Mouse (Mus musculus): ENCODE results near the gene Rassf3. TPM values are rescaled to one million over a fixed set of nuclear protein-coding genes. Genes with fewer than 3 reads are reported as not detected.

Gene Rassf3
- polyA plus RNA-seq, 1 experiment from 2014 or later, result 4.6 TPM

- Histone ChIP-seq H3K27ac (no peak overlapping the region), H3K9ac (replicated peaks) (no peak overlapping the region), H3K36me3 (no peaks in the 10 kb centered on the region), H3K4me1 (replicated peaks) (peaks cover 11% of the 10 kb centered on the region), H3K4me2 (replicated peaks) (no peak overlapping the region), H3K27me3 (peaks cover 17% of the 10 kb centered on the region), H3K4me3 (replicated peaks) (no peak overlapping the region), H3K9me3 (no peaks in the 10 kb centered on the region)
- no peak for ATAC-seq
- WGBS, result 92% methylated on average over 3 of the region's 3 CpGs
Observed at GRCm38 (mm10) chr10:121469625-121470024, 6.5 kb downstream of the Rassf3 start.

- H3K27ac ChIP-seq, result no peak overlapping the region
- WGBS, result 61% methylated on average over 5 of the region's 5 CpGs
- H3K9ac ChIP-seq (replicated peaks), result no peak overlapping the region
- no peaks in the 10 kb centered on the region for H3K9me3 ChIP-seq
- peaks cover 7% of the 10 kb centered on the region for H3K4me1 ChIP-seq (replicated peaks)
- no peak overlapping the region for H3K4me3 ChIP-seq (replicated peaks)
- no peak for ATAC-seq
- H3K36me3 ChIP-seq, result no peaks in the 10 kb centered on the region
- H3K4me2 ChIP-seq (replicated peaks), result no peak overlapping the region
- peaks cover 11% of the 10 kb centered on the region for H3K27me3 ChIP-seq
Observed at GRCm38 (mm10) chr10:121468985-121469384, 7.2 kb downstream of the Rassf3 start.

DNA sequence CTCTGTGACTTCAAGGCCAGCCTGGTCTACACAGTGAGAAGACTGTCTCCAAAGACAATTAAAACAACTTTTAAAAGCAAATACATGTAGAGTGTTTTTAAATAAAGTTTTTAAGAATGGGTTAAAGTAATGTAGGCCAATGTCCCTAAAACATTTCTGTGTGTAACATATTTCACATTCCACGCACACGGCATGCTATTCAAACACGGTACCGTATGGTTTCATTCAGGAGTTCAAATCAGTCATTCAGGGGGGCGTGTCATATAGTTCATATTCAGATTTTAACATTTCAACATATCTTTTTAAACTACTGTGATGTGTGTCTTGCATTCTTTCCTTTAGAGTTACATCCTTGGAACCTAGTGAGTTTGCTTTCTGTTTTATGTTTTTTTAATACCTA is 7.9 kb downstream of the Rassf3 start:
- Histone ChIP-seq H3K27ac (no peak overlapping the region), H3K9me3 (no peaks in the 10 kb centered on the region), H3K4me1 (replicated peaks) (peaks cover 4% of the 10 kb centered on the region), H3K36me3 (no peaks in the 10 kb centered on the region), H3K27me3 (peaks cover 4% of the 10 kb centered on the region; the same call in 1 of the 2 replicates), H3K9ac (replicated peaks) (no peak overlapping the region), H3K4me2 (replicated peaks) (no peak overlapping the region), H3K4me3 (replicated peaks) (no peak overlapping the region)
- ATAC-seq, result no peak
- WGBS, result 91% methylated on average over 5 of the region's 5 CpGs

DNA sequence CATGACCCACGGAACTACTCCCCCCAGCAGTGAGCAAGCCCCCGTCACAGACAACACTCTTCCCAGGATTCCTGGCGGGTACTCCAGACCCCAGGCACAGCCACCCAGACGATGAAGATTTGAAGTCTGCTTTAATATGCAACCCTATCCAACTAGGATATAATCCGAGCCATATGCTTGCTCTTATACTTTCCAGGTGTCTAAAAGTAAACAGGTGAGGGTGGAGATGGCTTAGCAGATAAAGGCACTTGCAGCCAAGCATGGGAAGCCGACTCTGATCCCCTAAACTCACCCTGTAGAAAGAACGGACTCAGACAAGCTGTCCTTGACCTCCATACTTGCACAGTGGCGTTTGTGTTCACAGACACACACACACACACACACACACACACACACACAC is 8.4 kb downstream of the Rassf3 start:
- 69% methylated on average over 8 of the region's 8 CpGs for WGBS
- ATAC-seq, result no peak
- Histone ChIP-seq H3K27me3 (peaks cover 4% of the 10 kb centered on the region; the same call in 1 of the 2 replicates), H3K36me3 (no peaks in the 10 kb centered on the region), H3K4me3 (replicated peaks) (no peak overlapping the region), H3K9me3 (no peaks in the 10 kb centered on the region), H3K9ac (replicated peaks) (no peak overlapping the region), H3K27ac (no peak overlapping the region), H3K4me2 (replicated peaks) (no peak overlapping the region), H3K4me1 (replicated peaks) (peaks cover 4% of the 10 kb centered on the region)

- no peaks in the 10 kb centered on the region for H3K9me3 ChIP-seq
- peaks cover 10% of the 10 kb centered on the region for H3K4me1 ChIP-seq (replicated peaks)
- no peak overlapping the region for H3K4me3 ChIP-seq (replicated peaks)
- WGBS, result 75% methylated on average over 13 of the region's 13 CpGs
- H3K4me2 ChIP-seq (replicated peaks), result no peak overlapping the region
- no peak overlapping the region for H3K9ac ChIP-seq (replicated peaks)
- no peak for ATAC-seq
- no peaks in the 10 kb centered on the region for H3K36me3 ChIP-seq
- H3K27me3 ChIP-seq, result 0 out of 2 replicates have a peak, but pooled peaks cover 4% of the 10 kb centered on the region
- no peak overlapping the region for H3K27ac ChIP-seq
Observed at GRCm38 (mm10) chr10:121467016-121467415, 9.1 kb downstream of the Rassf3 start.

DNA sequence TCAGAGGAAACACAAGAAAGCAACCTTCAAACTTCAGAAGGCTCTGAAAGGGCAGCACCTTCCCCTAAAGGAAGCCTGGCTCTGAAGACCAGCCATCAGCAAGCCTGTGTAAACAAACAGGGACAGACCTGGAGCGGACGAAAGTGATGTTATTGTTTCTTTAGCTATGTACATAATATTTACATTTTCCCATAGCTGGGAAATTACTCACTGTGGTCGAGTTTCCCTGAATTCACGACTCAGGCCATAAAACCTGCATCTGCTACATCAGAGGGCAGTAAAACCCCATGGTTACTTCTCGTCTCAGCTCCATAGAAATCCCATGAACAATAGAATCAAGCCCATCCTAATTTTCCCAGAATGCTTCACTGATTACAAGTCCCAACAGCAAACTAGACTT is 11.1 kb downstream of the Rassf3 start:
- Histone ChIP-seq H3K4me3 (replicated peaks) (no peak overlapping the region), H3K4me1 (replicated peaks) (peaks cover 15% of the 10 kb centered on the region), H3K36me3 (no peaks in the 10 kb centered on the region), H3K4me2 (replicated peaks) (no peak overlapping the region), H3K9me3 (no peaks in the 10 kb centered on the region), H3K27ac (no peak overlapping the region), H3K27me3 (0 out of 2 replicates have a peak, but pooled peaks cover 4% of the 10 kb centered on the region), H3K9ac (replicated peaks) (no peak overlapping the region)
- no peak for ATAC-seq
- 54% methylated on average over 5 of the region's 5 CpGs for WGBS

DNA sequence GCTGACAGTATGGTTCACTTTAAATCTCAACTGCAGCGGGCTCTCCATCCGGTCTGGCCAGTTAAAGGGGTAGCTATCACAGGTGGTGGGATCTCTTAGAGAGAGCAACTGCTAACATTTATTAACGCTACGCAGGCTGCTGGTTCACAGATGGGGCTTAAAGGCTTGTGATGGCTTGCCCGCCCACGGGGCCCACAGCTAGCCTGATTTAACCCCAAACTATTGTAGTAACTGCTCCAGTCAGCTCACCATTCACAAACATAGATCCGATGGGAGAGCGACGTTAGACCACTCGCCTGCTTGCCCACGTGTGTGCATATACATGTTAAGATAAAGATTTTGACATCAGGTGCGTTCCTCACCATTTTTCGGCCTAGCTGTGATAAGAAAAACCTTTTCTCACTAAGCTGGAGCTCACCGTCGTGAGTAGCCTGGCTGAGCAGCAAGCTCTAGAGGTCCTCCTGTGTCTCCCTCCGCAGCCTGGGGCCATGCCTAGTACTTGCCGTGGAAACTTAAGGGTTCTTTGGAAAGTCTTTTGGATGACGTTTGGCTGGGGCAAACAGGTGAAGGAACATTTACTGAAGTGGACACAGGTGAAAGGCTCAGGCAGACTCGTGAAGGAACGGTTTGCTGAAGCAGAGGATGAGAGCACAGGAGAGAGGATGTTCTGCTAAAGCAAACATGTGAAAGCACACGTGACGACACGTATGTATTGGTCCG is 13.8 kb downstream of the Rassf3 start:
- WGBS, result 46% methylated on average over 24 of the region's 24 CpGs
- peak overlapping the region; percentile 58 for H3K27ac ChIP-seq
- H3K36me3 ChIP-seq, result no peaks in the 10 kb centered on the region
- H3K4me2 ChIP-seq (replicated peaks), result peak overlapping the region; percentile 52
- no peak overlapping the region; the same call in 1 of the 2 replicates for H3K4me3 ChIP-seq (replicated peaks)
- H3K4me1 ChIP-seq (replicated peaks), result peaks cover 25% of the 10 kb centered on the region
- 0 out of 2 replicates have a peak, but pooled peaks cover 4% of the 10 kb centered on the region for H3K27me3 ChIP-seq
- ATAC-seq, result peak; percentile 41; the same call in 1 of the 2 replicates
- H3K9me3 ChIP-seq, result no peaks in the 10 kb centered on the region
- H3K9ac ChIP-seq (replicated peaks), result peak overlapping the region; percentile 39; the same call in 1 of the 2 replicates

- H3K9me3 ChIP-seq, result no peaks in the 10 kb centered on the region
- peak overlapping the region; percentile 28 for H3K4me3 ChIP-seq (replicated peaks)
- no peaks in the 10 kb centered on the region for H3K36me3 ChIP-seq
- 0 out of 2 replicates have a peak, but pooled peaks cover 4% of the 10 kb centered on the region for H3K27me3 ChIP-seq
- peaks cover 25% of the 10 kb centered on the region for H3K4me1 ChIP-seq (replicated peaks)
- H3K9ac ChIP-seq (replicated peaks), result peak overlapping the region; percentile 39; the same call in 1 of the 2 replicates
- H3K4me2 ChIP-seq (replicated peaks), result peak overlapping the region; percentile 52
- ATAC-seq, result peak; percentile 68
- H3K27ac ChIP-seq, result peak overlapping the region; percentile 58
- WGBS, result 3% methylated on average over 22 of the region's 22 CpGs
Observed at GRCm38 (mm10) chr10:121461404-121462161, 14.6 kb downstream of the Rassf3 start.

GRCm38 (mm10) chr10:121459124-121459853 is 16.9 kb downstream of the Rassf3 start:
- H3K27ac ChIP-seq, result no peak overlapping the region
- no peaks in the 10 kb centered on the region for H3K36me3 ChIP-seq
- no peak overlapping the region for H3K4me2 ChIP-seq (replicated peaks)
- 0 out of 2 replicates have a peak, but pooled peaks cover 4% of the 10 kb centered on the region for H3K27me3 ChIP-seq
- 57% methylated on average over 19 of the region's 19 CpGs for WGBS
- peaks cover 25% of the 10 kb centered on the region for H3K4me1 ChIP-seq (replicated peaks)
- ATAC-seq, result 0 out of 2 replicates have a peak, but pooled peaks have one; percentile 18
- H3K9ac ChIP-seq (replicated peaks), result no peak overlapping the region
- no peak overlapping the region for H3K4me3 ChIP-seq (replicated peaks)
- H3K9me3 ChIP-seq, result no peaks in the 10 kb centered on the region

- 0 out of 2 replicates have a peak, but pooled peaks cover 4% of the 10 kb centered on the region for H3K27me3 ChIP-seq
- WGBS, result 87% methylated on average over 9 of the region's 9 CpGs
- ATAC-seq, result no peak
- no peak overlapping the region for H3K27ac ChIP-seq
- no peaks in the 10 kb centered on the region for H3K9me3 ChIP-seq
- H3K36me3 ChIP-seq, result no peaks in the 10 kb centered on the region
- H3K9ac ChIP-seq (replicated peaks), result no peak overlapping the region
- H3K4me3 ChIP-seq (replicated peaks), result no peak overlapping the region
- H3K4me1 ChIP-seq (replicated peaks), result peaks cover 25% of the 10 kb centered on the region
- H3K4me2 ChIP-seq (replicated peaks), result no peak overlapping the region
Observed at GRCm38 (mm10) chr10:121458408-121458807, 17.7 kb downstream of the Rassf3 start.

DNA sequence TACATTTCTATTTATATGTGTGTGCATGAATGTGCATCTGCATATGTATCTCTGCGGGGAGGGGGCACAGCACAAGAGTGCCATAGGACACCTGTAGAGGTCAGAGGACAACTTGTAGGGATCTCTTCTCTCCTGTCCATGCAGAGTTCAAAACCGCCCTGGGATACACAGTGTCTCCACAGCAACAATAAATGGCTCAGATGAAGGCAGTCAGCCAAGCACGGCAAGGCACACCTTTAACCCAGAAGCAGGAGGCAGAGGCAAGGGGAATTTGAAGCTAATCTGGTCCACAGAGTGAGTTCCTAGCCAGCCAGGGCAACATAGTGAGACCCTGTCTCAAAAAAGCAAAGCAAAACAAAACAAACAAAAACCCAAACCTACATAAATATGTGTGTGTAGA is 18.8 kb downstream of the Rassf3 start:
- H3K9me3 ChIP-seq, result no peaks in the 10 kb centered on the region
- H3K27ac ChIP-seq, result no peak overlapping the region
- no peak overlapping the region for H3K9ac ChIP-seq (replicated peaks)
- no peak for ATAC-seq
- H3K36me3 ChIP-seq, result no peaks in the 10 kb centered on the region
- 0 out of 2 replicates have a peak, but pooled peaks cover under 1% of the 10 kb centered on the region for H3K27me3 ChIP-seq
- 65% methylated on average over 3 of the region's 3 CpGs for WGBS
- H3K4me3 ChIP-seq (replicated peaks), result no peak overlapping the region
- no peak overlapping the region for H3K4me2 ChIP-seq (replicated peaks)
- peaks cover 23% of the 10 kb centered on the region for H3K4me1 ChIP-seq (replicated peaks)

All from midbrain, embryonic 13.5 days (tissue).